Mouse (Mus musculus): Measurements from ENCODE around the gene Map7d1.
A peak's percentile ranks its signal among the peaks of the same experiment; 100 is the strongest.

The Map7d1 gene

DNA sequence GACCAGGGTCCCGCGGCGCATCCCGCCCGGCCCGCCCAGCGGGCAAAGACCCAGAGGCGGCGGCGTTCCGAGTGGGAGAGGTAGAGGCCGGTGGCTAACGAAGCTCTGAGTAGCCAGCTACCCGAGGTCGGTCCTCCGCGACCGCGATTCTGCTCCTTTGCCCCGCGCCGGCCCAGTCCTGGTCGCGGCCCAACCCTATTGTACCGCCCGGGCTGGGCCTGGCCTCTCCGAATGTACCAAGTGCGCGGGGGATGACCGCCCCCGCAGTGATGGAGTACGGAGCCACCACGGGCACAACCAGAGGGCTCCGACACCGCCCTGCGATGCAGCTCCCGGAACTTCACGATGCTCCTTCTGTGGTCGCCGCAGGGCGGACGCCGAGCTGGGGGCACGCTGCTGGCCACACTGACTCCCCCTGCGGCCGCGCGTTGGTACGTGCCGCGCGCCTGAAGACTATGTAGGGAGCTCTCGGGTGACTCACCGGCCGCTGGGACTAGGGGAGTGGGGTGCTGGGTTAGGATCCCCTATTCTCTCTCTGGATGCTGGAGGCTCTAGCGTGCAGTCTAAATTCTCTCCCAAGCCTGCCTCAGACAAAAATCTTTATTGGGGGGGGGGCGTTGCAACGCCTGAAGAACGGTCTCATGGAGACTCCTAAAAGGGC lies at the start of gene Map7d1:
Gene Map7d1, minus strand, starts transcription at position 213 of the 661 bp plus-strand sequence.
- DNase-seq, result peak; percentile 89 to 92

DNA sequence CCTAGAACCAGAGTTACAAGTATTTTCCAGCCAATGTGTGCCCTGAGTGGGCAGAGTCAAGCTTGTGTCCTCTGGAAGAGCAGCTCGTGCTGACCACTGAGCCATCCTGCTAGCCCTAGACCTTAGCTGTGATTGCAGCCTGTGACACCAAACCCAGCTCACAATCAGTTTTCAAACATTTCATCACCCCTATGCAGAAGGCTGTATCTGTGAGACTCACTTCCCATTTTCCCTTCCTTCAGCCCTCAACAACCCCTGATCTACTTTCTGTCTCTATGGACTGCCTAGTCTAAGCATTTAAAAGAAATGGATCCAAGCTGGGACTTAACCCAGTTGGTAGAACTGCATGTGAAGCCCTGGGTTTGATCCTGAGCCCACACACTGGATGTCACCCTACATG lies 49.3 kb upstream of the Map7d1 start:
- DNase-seq, result no peak

DNA sequence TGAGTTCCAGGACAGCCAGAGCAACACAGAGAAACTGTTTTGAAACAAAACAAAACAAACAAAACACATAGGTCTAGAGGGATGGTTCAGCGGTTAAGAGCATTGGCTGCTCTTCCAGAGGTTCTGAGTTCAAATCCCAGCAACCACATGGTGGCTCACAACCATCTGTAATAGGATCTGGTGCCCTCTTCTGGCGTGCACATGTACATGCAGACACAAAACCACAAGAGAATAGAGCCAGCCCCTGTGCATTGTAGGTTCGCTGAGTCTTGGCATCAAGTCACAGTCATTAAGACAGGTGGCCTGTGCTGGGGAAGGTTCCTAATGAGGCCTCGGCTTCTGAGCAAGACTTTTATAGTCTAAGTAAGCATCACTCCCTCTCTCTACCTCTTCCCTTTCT lies 47.7 kb upstream of the Map7d1 start:
- DNase-seq, result no peak

DNA sequence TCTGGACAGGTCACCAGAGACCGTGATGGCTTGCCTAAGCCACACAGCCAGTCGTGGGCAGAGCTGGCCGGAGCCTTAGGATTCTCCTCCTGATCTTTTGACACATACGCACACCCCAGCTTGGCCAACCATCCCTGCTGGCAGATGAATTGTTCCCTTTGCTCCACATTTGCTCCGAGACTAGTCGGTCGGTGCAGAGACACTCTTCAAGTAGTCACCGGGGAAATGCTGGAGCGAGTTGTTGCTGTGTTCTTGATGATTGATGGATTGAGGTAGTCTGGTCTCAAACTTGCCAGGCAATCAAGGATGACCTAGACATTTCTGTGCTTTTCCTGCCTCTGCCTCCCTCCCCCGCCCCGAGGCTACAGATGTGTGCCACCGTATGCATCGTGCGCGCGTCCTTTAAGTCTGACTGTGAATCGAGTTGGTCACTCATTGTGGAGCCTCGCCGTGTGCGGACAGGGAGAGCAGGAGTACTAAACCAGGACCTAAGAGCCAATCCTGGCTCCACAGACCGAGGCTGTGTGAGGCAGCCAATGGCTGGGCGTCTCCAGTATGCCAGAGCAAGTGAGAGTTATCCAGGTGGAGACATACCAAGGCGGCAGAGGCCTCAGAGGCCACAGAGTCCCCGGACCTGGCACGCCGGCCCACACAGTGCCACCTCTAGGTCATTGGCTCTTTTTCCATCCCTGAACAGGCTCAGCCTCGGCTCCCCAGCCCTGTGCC lies 45.6 kb upstream of the Map7d1 start:
- no peak for DNase-seq

- peak in 1 of 2 experiments; percentile 28 for DNase-seq
Measured at GRCm38 (mm10) chr4:126300916-126301583, 44.9 kb upstream of the Map7d1 start.

DNA sequence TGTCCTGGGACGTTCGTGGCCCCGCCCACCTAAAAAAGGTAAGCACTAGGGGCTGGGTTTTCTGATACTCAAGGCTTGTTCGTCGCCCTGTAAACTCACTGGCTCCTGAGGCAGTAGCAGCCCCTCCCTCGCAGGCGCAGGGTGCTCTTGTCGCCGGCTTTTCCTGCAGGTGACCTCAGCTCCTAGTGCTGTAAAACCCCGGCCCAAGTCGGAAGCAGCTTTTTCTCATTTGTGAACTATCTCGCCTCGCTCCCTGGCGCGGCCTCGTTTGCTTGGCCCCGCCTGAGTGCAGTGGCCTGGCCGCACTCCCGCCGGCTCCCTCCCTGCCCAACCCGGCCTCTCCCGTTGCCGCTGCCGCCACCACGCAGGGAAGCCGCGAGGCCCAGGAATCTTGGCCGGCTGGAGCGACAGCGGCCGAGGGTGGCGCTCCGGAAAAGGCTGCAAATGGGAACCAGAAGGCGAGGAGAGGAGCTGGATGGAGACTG lies 40.5 kb upstream of the Map7d1 start:
- no peak for DNase-seq

DNA sequence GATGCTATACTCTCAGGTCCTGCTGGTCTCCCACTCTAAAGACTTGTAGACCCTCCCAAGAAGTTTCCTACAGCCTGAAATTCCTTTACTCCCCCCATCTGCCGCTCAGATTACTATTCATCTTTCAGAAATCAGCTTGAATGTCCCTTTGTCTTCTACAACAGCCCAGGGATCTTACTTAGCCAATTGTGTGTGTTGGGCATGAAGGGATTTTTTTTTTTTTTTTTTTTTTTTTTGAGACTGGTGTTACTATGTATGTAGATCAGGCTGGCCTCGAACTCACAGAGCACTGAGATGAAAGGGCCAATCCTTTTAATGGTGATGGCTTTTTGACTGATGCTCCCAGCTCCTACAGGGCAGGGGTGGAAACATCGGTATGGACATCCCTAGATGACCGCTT lies 39.8 kb upstream of the Map7d1 start:
- no peak for DNase-seq

GRCm38 (mm10) chr4:126295152-126295551 lies 39.0 kb upstream of the Map7d1 start:
- DNase-seq, result no peak

GRCm38 (mm10) chr4:126291196-126291595 lies 35.1 kb upstream of the Map7d1 start:
- no peak for DNase-seq

DNA sequence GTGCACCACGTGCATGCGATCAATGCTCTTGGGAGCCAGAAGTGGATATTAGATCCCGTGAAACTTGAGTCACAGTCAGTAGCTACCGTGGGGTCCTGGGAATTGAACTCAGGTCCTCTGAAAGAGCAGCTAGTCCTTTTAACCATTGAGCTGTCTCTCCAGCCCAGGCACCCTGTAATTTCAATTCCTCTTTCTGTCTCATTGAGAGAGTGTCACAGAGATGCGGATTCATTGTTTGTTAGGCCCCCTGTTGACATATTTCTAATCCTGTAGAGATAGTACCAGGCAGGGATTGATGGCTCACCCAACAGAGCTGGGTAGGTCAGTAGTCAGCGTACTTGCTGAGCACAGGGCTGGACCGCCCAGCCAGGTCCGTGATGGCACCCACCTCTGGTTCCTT lies 34.2 kb upstream of the Map7d1 start:
- no peak for DNase-seq

DNA sequence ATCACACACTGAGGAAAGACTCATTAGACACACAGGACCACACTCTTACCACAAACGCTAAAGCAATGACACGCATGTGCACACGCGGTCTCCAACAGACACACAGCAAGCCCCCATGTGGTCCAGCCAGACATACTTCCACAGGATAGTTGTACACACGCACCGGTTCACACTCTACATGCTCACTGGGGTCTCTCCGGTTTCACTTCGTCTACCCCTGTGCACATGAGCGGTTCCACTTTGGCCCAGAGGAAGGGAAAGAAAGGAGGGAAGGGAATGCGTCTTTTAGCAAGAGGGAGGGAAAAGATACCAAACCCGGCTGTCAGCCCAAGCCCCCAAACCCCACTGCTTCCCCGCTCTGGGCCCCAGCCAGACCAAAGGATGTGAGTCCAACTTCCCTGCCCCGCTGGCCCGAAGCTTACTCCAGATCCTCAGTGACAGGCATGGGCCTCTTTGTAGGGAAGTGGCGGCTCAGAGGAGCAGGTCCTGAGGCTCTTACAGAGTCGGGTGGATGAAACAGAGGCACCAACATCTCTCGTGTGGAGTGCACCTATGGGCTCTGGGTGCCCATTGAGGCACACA lies 32.0 kb upstream of the Map7d1 start:
- DNase-seq, result no peak

DNA sequence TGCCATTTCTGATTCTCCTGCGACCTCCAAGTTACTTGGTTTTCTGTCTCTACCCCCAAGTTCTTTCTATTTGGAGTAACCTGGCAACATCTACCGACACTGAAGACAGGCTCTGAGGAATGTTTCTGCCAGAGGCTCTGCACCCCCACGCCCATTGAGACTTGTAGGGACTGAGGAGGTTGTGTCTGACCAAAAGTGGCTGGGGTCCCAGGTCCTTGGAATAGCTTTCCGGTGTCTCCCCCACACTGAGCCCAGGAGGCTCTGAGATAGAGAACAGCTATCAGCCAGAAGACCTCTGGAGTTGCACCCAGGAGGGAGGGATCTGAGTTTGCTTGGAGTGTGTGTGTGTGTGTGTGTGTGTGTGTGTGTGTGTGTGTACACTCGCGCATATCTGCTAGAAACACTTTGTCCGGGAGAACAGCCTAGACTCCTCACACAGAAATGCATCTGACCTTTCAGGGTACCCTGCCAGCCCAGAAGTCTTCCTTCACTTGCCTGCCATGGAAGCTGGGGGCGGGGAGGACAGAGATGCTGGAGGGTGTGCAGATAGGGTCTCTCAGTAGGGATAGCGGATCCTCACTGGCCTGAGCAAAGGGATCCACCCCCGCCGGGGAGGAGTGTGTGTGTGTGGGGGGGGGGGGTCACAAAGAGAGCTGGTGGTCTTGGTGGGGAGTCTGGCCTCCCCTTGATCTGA lies 31.3 kb upstream of the Map7d1 start:
- no peak for DNase-seq

DNA sequence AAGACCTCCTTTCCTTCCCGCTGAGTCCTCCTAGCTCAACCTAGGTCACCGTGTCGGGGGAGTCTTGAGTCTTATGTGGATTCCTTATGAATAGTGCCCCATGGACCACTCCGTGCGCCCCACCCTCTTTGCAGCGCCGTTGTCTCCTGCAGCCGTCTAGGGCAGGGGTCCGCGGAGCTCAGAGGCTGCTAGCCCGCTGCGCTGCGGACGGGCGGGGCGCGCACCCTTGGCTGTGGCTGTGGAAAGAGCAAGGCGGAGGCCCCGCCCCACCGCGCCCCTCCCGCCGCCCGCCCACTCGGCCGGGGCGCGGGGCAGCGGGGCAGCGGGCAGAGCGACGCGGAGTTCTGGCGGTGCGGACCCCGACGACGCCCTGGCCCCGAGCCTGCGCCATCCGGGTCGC lies 30.3 kb upstream of the Map7d1 start, which contains the start of gene Col8a2:
Gene Col8a2, plus strand, starts transcription at position 302 of the 400 bp plus-strand sequence.
- no peak for DNase-seq

- DNase-seq, result no peak
Measured at GRCm38 (mm10) chr4:126283582-126283981, 27.4 kb upstream of the Map7d1 start.

- DNase-seq, result no peak
Measured at GRCm38 (mm10) chr4:126281706-126282105, 25.6 kb upstream of the Map7d1 start.

DNA sequence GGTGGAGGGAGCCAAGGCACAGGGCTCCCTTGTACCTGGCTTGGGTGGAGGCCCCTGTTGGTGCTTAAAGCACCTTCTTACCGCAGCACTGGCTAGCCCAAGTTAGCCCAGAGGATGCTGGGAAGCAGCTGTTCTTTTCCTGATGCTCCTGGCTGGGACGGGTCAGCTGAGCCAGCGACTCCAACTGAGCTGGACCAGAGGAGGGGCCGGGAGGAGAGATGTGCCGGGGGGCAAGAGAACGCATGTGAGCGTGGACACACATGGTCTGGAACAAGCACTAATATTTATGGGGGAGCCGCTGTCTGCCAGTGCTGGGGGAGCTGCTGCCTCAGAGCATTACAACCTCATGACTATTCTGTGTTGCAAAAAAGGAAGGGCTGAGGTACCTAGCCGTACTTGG lies 22.8 kb upstream of the Map7d1 start:
- DNase-seq, result no peak

- DNase-seq, result no peak
Measured at GRCm38 (mm10) chr4:126278565-126278915, 22.4 kb upstream of the Map7d1 start.

DNA sequence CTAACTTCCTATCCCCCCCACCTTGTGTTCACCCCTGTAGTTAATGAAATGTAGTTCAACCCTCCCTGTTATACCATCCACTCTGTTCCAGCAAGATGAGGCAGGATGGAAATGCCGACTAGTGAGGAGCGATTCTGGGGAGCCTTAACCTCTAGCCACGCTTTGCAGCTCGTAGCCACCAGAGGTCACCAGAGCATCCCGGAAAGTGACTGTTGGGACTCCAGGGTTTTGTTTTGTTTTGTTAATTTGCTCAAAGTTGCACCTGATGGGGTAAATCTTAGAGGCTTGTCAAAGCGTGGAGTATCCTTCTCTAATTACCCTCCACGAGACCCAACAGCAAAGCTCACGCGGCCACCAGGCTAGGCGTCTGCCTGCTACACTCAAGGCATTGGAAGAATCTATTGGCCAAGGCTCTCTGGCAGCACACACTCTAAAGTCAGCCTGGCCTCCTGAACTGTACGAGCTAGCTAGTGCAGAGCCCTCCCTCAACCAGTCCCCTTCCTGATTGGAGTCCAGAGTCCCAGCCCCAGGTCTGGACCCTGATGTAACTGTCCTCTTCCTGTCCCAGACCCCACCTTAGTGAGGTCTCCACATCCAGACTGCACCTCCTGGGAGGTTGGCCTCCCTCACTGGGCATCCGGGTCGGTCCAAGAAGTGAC lies 21.9 kb upstream of the Map7d1 start:
- peak; percentile 55 to 56 for DNase-seq

- DNase-seq, result no peak
Measured at GRCm38 (mm10) chr4:126275681-126276131, 19.6 kb upstream of the Map7d1 start.

DNA sequence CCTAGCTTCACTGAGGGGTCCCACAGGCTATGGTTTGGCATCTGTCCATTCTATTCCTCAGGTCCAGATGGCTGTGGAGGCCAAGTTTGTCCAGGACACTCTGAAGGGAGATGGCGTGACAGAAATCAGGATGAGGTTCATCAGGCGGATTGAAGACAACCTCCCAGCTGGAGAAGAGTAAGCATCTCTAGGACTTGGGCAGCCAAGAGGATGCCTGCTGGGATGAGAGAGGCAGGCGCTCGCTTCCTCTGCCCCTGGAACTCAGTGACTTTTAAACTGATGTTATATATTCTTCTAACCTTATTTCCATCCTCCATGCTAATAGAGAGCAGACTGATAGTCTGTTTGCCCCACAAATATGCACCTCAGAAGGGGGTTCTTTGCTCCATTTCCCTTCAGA lies 18.9 kb upstream of the Map7d1 start:
- no peak for DNase-seq

GRCm38 (mm10) chr4:126273753-126274152 lies 17.6 kb upstream of the Map7d1 start:
- DNase-seq, result no peak

DNA sequence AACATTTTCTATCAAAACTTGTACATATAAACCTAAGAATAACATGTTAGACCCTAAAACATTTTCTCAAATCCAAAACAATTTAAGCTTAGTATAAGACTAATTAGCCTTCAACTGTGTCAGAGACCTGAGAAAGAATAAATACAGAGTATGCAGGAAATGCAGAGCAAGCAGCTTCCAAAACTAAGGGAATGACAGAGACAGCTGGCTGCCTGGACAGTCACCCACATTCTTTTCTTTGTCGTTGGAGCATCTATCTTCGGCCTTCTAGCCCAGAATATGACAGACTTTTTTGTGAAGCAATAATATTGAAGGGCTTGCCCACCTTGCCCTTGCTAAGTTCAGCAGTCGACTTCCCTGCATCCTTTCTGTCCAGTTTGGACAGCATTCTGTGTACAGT lies 13.1 kb upstream of the Map7d1 start:
- no peak for DNase-seq
